Mouse (Mus musculus) CH12.LX (cell line): ENCODE results near the gene Pcca. TPM values are rescaled to one million over a fixed set of nuclear protein-coding genes. Genes with fewer than 3 reads are reported as not detected.

ENCODE experiments used
- DNase-seq: peaks from one replicate; pipeline ENCODE4 v3.0.0-alpha.2; 2013; ENCODE audit errors: extremely low read depth
- H3K27ac ChIP-seq: 2 replicates; pipeline ENCODE4 v1.5.1; 2012; ENCODE audit warnings: low read depth, mild to moderate bottlenecking, control low read depth, moderate library complexity; ENCODE audit not compliant: insufficient read depth
- H3K27me3 ChIP-seq: replicated peaks from 2 replicates; pipeline ENCODE3; 2012; ENCODE audit warnings: inconsistent platforms
- H3K36me3 ChIP-seq, 2 experiments: replicated peaks in 1 of 2; 2 replicates each; pipeline versions ENCODE3 to v1.6.1; 2012; ENCODE audit warnings: inconsistent platforms in 1 of 2, low read length in 1 of 2, mild to moderate bottlenecking in 1 of 2, mixed read lengths in 1 of 2, moderate library complexity in 1 of 2; ENCODE audit not compliant: control insufficient read depth in 1 of 2, insufficient read depth in 1 of 2
- H3K4me1 ChIP-seq, 2 experiments: 2 replicates each; pipeline ENCODE4 v1.6.1; 2012; ENCODE audit warnings: inconsistent platforms in 1 of 2, moderate library complexity in 1 of 2; ENCODE audit not compliant: insufficient read depth in 2 of 2, control insufficient read depth in 1 of 2
- H3K4me2 ChIP-seq: 2 replicates; pipeline ENCODE4 v1.6.1; 2012; ENCODE audit warnings: low read depth, mild to moderate bottlenecking, control low read depth; ENCODE audit not compliant: poor library complexity, insufficient read depth, severe bottlenecking
- H3K4me3 ChIP-seq, 3 experiments: fragments of 150-350 bp in 1 of 3; sonication (generic) in 1 of 3; replicated peaks in 1 of 3; 2 replicates each; pipeline versions ENCODE3 to v1.5.1; 2011 to 2012; ENCODE audit warnings: low read depth in 2 of 3, low read length in 2 of 3, mild to moderate bottlenecking in 2 of 3, moderate library complexity in 2 of 3, control low read depth in 1 of 3, improper control_type of control experiment in 1 of 3, inconsistent platforms in 1 of 3, mixed read lengths in 1 of 3; ENCODE audit not compliant: poor library complexity in 1 of 3
- H3K79me2 ChIP-seq: replicated peaks from 2 replicates; pipeline ENCODE4 v1.6.1; 2012; ENCODE audit warnings: mild to moderate bottlenecking, moderate library complexity; ENCODE audit not compliant: control insufficient read depth, poor library complexity, insufficient read depth, severe bottlenecking; ENCODE audit errors: extremely low read depth
- H3K9ac ChIP-seq: 2 replicates; pipeline ENCODE4 v1.6.1; 2012; ENCODE audit warnings: low read depth, mild to moderate bottlenecking, control low read depth, moderate library complexity; ENCODE audit not compliant: insufficient read depth
- H3K9me3 ChIP-seq: replicated peaks from 2 replicates; pipeline ENCODE3; 2012; ENCODE audit warnings: low read length, inconsistent platforms, mixed read lengths
- CHD1 ChIP-seq: IDR thresholded peaks from 2 replicates; pipeline ENCODE4 v1.6.1; 2012; ENCODE audit warnings: low read depth, low read length, improper control_type of control experiment, inconsistent platforms
- CHD2 ChIP-seq: IDR thresholded peaks from 2 replicates; pipeline ENCODE4 v1.6.1; 2011; ENCODE audit warnings: low read length, improper control_type of control experiment
- EP300 ChIP-seq: IDR thresholded peaks from 2 replicates; pipeline ENCODE4 v1.6.1; 2011; ENCODE audit warnings: low read length, improper control_type of control experiment
- HCFC1 ChIP-seq: IDR thresholded peaks from 2 replicates; pipeline ENCODE4 v1.6.1; 2012; ENCODE audit warnings: low read depth, mild to moderate bottlenecking, inconsistent platforms, low read length, improper control_type of control experiment
- IRF4 ChIP-seq: IDR thresholded peaks from 2 replicates; pipeline ENCODE4 v1.6.1; 2014; ENCODE audit warnings: low read depth, mild to moderate bottlenecking, inconsistent platforms, low read length, improper control_type of control experiment
- JUN ChIP-seq: IDR thresholded peaks from 2 replicates; pipeline ENCODE4 v1.6.1; 2011; ENCODE audit warnings: low read depth, mild to moderate bottlenecking, low read length, improper control_type of control experiment, moderate library complexity; ENCODE audit not compliant: insufficient read depth
- KAT2A ChIP-seq: IDR thresholded peaks from 2 replicates; pipeline ENCODE4 v1.6.1; 2012; ENCODE audit warnings: low read length, improper control_type of control experiment, inconsistent platforms; ENCODE audit not compliant: insufficient replicate concordance
- MAFK ChIP-seq: IDR thresholded peaks from 2 replicates; pipeline ENCODE4 v1.6.1; 2011; ENCODE audit warnings: low read length, improper control_type of control experiment; ENCODE audit not compliant: insufficient replicate concordance
- MAZ ChIP-seq: IDR thresholded peaks from 2 replicates; pipeline ENCODE4 v1.6.1; 2012; ENCODE audit warnings: low read depth, mild to moderate bottlenecking, inconsistent platforms, low read length, improper control_type of control experiment, moderate library complexity
- MEF2A ChIP-seq: IDR thresholded peaks from 2 replicates; pipeline ENCODE4 v1.6.1; 2014; ENCODE audit warnings: low read depth, mild to moderate bottlenecking, inconsistent platforms, low read length, improper control_type of control experiment, borderline replicate concordance
- MYC ChIP-seq: IDR thresholded peaks from 2 replicates; pipeline ENCODE4 v1.6.1; 2011; ENCODE audit warnings: low read depth, mild to moderate bottlenecking, improper control_type of control experiment, low read length
- NELFE ChIP-seq: IDR thresholded peaks from 2 replicates; pipeline ENCODE4 v1.6.1; 2011; ENCODE audit warnings: low read depth, low read length, improper control_type of control experiment
- NRF1 ChIP-seq: IDR thresholded peaks from 2 replicates; pipeline ENCODE4 v1.6.1; 2014; ENCODE audit warnings: low read depth, mild to moderate bottlenecking, inconsistent platforms, low read length, improper control_type of control experiment, moderate library complexity
- PAX5 ChIP-seq: IDR thresholded peaks from 2 replicates; pipeline ENCODE4 v1.6.1; 2012; ENCODE audit warnings: low read length, inconsistent platforms, mixed read lengths
- POLR2A ChIP-seq: IDR thresholded peaks from 2 replicates; pipeline ENCODE4 v1.6.1; 2011; ENCODE audit warnings: low read depth, mild to moderate bottlenecking, improper control_type of control experiment, low read length
- POLR2AphosphoS2 ChIP-seq: IDR thresholded peaks from 2 replicates; pipeline ENCODE4 v1.6.1; 2011; ENCODE audit warnings: low read depth, low read length, improper control_type of control experiment
- SIN3A ChIP-seq: IDR thresholded peaks from 2 replicates; pipeline ENCODE4 v1.6.1; 2012; ENCODE audit warnings: low read length, improper control_type of control experiment, inconsistent platforms
- SMC3 ChIP-seq: IDR thresholded peaks from 2 replicates; pipeline ENCODE4 v1.6.1; 2011; ENCODE audit warnings: low read depth, low read length, improper control_type of control experiment
- TBP ChIP-seq: conservative IDR thresholded peaks from 2 replicates; pipeline ENCODE4 v1.6.1; 2011; ENCODE audit warnings: low read depth, low read length, improper control_type of control experiment
- TCF12 ChIP-seq: IDR thresholded peaks from 2 replicates; pipeline ENCODE4 v1.6.1; 2014; ENCODE audit warnings: low read depth, mild to moderate bottlenecking, inconsistent platforms, low read length, improper control_type of control experiment
- USF1 ChIP-seq: IDR thresholded peaks from 2 replicates; pipeline ENCODE4 v1.6.1; 2014; ENCODE audit warnings: low read depth, mild to moderate bottlenecking, inconsistent platforms, low read length, improper control_type of control experiment
- ZC3H11A ChIP-seq: IDR thresholded peaks from 2 replicates; pipeline ENCODE4 v1.6.1; 2012; ENCODE audit warnings: low read depth, mild to moderate bottlenecking, inconsistent platforms, low read length, improper control_type of control experiment
- ZMIZ1 ChIP-seq: IDR thresholded peaks from 2 replicates; pipeline ENCODE4 v1.6.1; 2012; ENCODE audit warnings: low read depth, mild to moderate bottlenecking, inconsistent platforms, low read length, improper control_type of control experiment
- dilution Hi-C: fragments of 300-500 bp; cut with MboI; formaldehyde crosslinking; loops from 2 replicates; pipeline ENCODE4 v1.14.3; 2020; ENCODE audit warnings: low sequenced_read_pairs; ENCODE audit not compliant: extremely low pct_unique_long_range_greater_than_20kb, extremely low pct_ligation_motif_present
- in situ Hi-C: fragments of 300-500 bp; cut with MboI; formaldehyde crosslinking; loops from 3 replicates; pipeline ENCODE4 v1.14.3; 2019; ENCODE audit warnings: low sequenced_read_pairs, low pct_ligation_motif_present, low pct_unique_long_range_greater_than_20kb, mixed read lengths
- polyA plus RNA-seq: library from polyadenylated mRNA; unstranded; fragments of >175 nt; gene quantifications from 2 replicates; pipeline ENCODE4 v1.2.1, GENCODE M21; 2012; ENCODE audit warnings: low read depth; ENCODE audit not compliant: insufficient read length
- total RNA-seq, 2 experiments: library from RNA; depleted of rRNA; stranded (reverse); fragments of 300-350 nt in 1 of 2; fragments of >200 nt in 1 of 2; gene quantifications; 2 replicates each; pipeline ENCODE4 v1.2.3; 2012 to 2014

Gene Pcca
- total and polyA plus RNA-seq, 3 experiments, result 11.2 to 39.0 (median 23.8) TPM

GRCm38 (mm10) chr14:122639168-122639720, 105.1 kb downstream of the Pcca start:
- H3K9ac ChIP-seq, result no peak overlapping the region
- no peak overlapping the region for H3K4me2 ChIP-seq
- H3K9me3 ChIP-seq, result no peaks in the 10 kb centered on the region
- H3K4me3 ChIP-seq, result no peak overlapping the region
- no peaks in the 10 kb centered on the region for H3K79me2 ChIP-seq
- H3K27me3 ChIP-seq, result no peaks in the 10 kb centered on the region
- H3K36me3 ChIP-seq, result no peaks in the 10 kb centered on the region
- in situ Hi-C loops, result loop anchor here (25.0 kb wide), 1 partner anchor 427 kb away; no protein-coding TSS in a partner anchor
- DNase-seq, result no peak
- peaks cover 0 to 12% of the 10 kb centered on the region in 2 experiments; a peak in 1 of 4 replicates for H3K4me1 ChIP-seq
- dilution Hi-C loops, result no loop called here
- H3K27ac ChIP-seq, result no peak overlapping the region
- no peak for TF ChIP-seq PAX5
- TF ChIP-seq ZMIZ1, result no peak
- no peak for TF ChIP-seq MAFK
- TF ChIP-seq CHD1, result no peak
- TF ChIP-seq NELFE, result no peak
- no peak for TF ChIP-seq EP300
- no peak for TF ChIP-seq CHD2
- TF ChIP-seq SMC3, result no peak
- no peak for TF ChIP-seq POLR2AphosphoS2
- no peak for TF ChIP-seq SIN3A
- no peak for TF ChIP-seq POLR2A
- no peak for TF ChIP-seq TCF12
- TF ChIP-seq MAZ, result no peak
- TF ChIP-seq NRF1, result no peak
- no peak for TF ChIP-seq JUN
- TF ChIP-seq USF1, result no peak
- TF ChIP-seq HCFC1, result no peak
- no peak for TF ChIP-seq KAT2A

GRCm38 (mm10) chr14:122642432-122642831, 108.3 kb downstream of the Pcca start:
- H3K4me1 ChIP-seq, result peaks cover 0 to 16% of the 10 kb centered on the region in 2 experiments; a peak in 1 of 4 replicates
- no peak for DNase-seq
- no peak overlapping the region for H3K9ac ChIP-seq
- H3K9me3 ChIP-seq, result no peaks in the 10 kb centered on the region
- no peaks in the 10 kb centered on the region for H3K36me3 ChIP-seq
- H3K4me3 ChIP-seq, result no peak overlapping the region
- no peaks in the 10 kb centered on the region for H3K79me2 ChIP-seq
- H3K27me3 ChIP-seq, result no peaks in the 10 kb centered on the region
- in situ Hi-C loops (loop anchor here (25.0 kb wide), 1 partner anchor 430 kb away; no protein-coding TSS in a partner anchor), dilution Hi-C loops (no loop called here)
- TF ChIP-seq JUN (no peak), CHD2 (no peak), MEF2A (no peak), PAX5 (no peak), IRF4 (no peak), SIN3A (no peak), NRF1 (no peak), TCF12 (no peak), ZC3H11A (no peak), NELFE (no peak), POLR2A (no peak), TBP (no peak), CHD1 (no peak), MYC (no peak)
- no peak overlapping the region for H3K4me2 ChIP-seq
- H3K27ac ChIP-seq, result no peak overlapping the region
